Mouse (Mus musculus): ENCODE measurements at regions not wholly inside any gene's neighbourhood (a gene's known extent, or its start where the extent isn't known, plus 50 kb on each side); places are given as distances from the start of the nearest gene placed in this dataset.

GRCm38 (mm10) chr8:7489948-7490347 is 1171.1 kb downstream of the Efnb2 start:
- DNase-seq (ENCODE audit: low spot score in 2 of 2), result no peak
- intact Hi-C loops (cut with DNase I), result no loop called here

DNA sequence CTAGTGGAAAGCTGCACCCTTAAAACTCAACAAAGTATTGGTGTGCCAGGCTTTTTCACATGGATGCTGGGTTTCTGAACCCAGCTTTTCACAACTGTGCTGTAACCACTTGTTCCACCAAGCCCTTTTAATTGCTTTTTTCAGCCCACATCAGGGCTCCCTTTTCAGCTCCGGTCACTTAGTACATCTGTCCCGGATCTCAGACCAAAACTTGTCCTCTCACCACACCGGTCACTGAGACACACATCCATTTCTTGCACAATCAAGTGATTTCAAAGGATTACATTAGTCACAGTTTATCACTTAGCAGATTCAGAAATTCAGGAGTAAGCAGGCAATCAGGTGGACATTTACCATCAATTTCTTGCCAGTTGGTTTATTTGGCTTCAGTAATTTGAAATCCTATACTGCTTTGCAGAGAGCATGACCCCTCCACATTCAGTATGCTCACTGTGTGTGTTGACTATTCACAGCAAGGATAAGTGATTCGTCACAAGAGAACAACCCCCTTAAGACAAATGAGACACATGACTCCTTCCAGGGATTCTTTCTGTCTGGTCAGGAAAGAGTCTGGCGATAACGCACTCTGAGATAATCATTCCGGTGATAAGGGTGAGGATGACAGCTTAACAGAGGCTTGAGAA is 1188.8 kb downstream of the Efnb2 start:
- intact Hi-C loops (cut with DNase I), result no loop called here
- no peak for DNase-seq (ENCODE audit: low spot score in 2 of 2)

DNA sequence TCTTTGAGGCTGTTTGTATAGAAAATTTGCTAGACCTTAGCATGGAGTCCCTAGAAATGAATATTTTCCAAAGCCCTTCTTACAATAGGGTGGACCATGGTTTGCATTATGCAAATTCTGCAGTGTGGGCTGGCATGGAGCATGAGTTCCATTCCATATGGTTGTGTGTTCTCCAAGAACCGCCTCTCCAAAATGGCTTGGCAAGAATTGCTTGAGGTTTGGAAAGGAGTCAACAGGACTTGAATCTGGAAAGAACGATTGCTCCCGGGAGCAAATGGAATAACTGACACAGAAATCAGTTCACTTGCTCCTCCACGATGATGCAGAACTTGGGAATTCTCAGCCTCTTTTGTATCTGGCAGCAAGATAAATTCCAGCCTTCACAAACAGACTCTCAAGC is 1191.8 kb downstream of the Efnb2 start:
- DNase-seq (ENCODE audit: low spot score in 2 of 2), result peak; percentile 31 to 64
- intact Hi-C loops (cut with DNase I), result no loop called here

GRCm38 (mm10) chr8:7462798-7463197 is 1198.2 kb downstream of the Efnb2 start:
- intact Hi-C loops (cut with DNase I), result no loop called here
- no peak for DNase-seq (ENCODE audit: low spot score in 2 of 2)

DNA sequence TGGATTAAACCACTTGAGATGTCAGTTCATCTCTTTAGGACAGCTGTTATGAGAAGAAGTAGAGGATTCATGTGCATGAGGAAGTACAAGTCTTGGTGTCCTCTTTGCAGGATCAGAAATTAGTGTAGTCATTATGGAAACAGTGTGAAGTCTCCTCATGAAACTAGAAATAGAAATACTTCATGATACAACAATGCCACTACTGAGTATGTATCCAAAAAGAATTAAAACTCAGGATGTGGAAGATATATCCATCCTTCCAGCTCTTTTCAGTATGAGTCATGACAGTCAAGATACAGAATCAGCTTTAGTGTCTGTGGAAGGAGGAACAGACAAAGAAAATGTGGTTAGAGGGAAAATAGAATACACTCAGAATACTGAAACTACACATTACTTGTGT is 1211.7 kb downstream of the Efnb2 start:
- DNase-seq (ENCODE audit: low spot score in 2 of 2), result no peak
- intact Hi-C loops (cut with DNase I), result no loop called here

GRCm38 (mm10) chr8:7447026-7447425 is 1214.0 kb downstream of the Efnb2 start:
- intact Hi-C loops (cut with DNase I), result no loop called here

GRCm38 (mm10) chr8:7440829-7441228 is 1220.2 kb downstream of the Efnb2 start:
- DNase-seq (ENCODE audit: low spot score in 2 of 2), result no peak
- intact Hi-C loops (cut with DNase I), result no loop called here

More at GRCm38 (mm10) chr8:7447026-7447425, 1214.0 kb downstream of the Efnb2 start:
- DNase-seq (ENCODE audit: low spot score in 2 of 2), result no peak

GRCm38 (mm10) chr8:7440278-7440684 is 1220.8 kb downstream of the Efnb2 start:
- no peak for DNase-seq (ENCODE audit: low spot score in 2 of 2)
- intact Hi-C loops (cut with DNase I), result no loop called here

DNA sequence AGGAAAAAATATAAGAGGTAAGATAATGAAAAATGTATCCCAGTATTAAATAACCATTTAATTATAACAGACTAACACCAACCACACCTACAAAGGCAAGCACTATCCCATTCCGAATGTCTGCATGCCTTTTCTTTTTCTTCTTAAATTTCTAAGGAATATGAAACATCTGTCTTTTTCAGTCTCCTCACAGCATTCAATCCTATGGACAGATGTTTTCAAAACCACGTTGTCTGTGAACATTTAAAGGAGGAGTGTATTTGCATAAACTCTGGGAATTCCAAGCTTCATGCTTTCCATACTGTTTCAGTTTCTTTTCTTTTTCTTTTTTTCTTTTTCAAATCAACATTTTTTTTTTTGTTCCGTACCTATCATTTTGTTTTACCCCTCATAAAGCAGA is 1221.2 kb downstream of the Efnb2 start:
- no peak for DNase-seq (ENCODE audit: low spot score in 2 of 2)

GRCm38 (mm10) chr8:7430482-7430881 is 1230.6 kb downstream of the Efnb2 start:
- intact Hi-C loops (cut with DNase I), result no loop called here
- no peak for DNase-seq (ENCODE audit: low spot score in 2 of 2)

More for the DNA sequence above, 1221.2 kb downstream of the Efnb2 start:
- intact Hi-C loops (cut with DNase I), result no loop called here

- no peak for DNase-seq (ENCODE audit: low spot score in 2 of 2)
- intact Hi-C loops (cut with DNase I), result no loop called here
Measured at GRCm38 (mm10) chr8:7398175-7398574, 1262.9 kb downstream of the Efnb2 start.

GRCm38 (mm10) chr8:7397355-7397862 is 1263.6 kb downstream of the Efnb2 start:
- intact Hi-C loops (cut with DNase I), result no loop called here
- DNase-seq (ENCODE audit: low spot score in 2 of 2), result no peak

Data from left cerebral cortex, postnatal 36 days (tissue).